Mouse (Mus musculus) layer of hippocampus, postnatal 10 days (tissue): ENCODE measurements around the gene Lamtor4. TPM values are rescaled to one million over a fixed set of nuclear protein-coding genes. Genes with fewer than 3 reads are reported as not detected.

Source experiments
- DNase-seq, 2 experiments: peaks; one replicate each; pipeline ENCODE4 v3.0.0; 2021; ENCODE audit warnings: low spot score in 2 of 2
- total RNA-seq, 2 experiments: library from RNA; stranded (reverse); gene quantifications; 2 replicates each; pipeline ENCODE4 v1.2.3; 2021

Lamtor4 gene
- total RNA-seq, 2 experiments from 2014 or later: 66.1 to 73.3 TPM

DNA sequence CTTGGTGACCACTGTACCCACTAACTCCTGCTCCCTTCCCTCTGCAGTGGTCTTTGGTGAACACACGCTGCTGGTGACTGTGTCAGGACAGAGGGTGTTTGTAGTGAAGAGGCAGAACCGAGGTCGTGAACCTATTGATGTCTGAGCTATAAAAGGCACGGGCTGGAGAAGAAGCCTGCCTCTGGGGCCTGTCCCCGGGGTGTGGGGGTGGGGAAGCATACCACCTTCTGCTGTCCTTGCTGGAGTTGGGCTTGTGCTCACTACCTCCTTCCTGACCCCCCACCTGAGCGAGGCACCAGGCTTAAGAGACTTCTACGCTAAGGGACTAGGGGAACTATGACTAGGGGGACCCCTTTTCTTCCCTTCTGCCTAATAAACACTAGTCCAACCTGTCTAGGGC is 3.7 kb downstream of the Lamtor4 start:
- peak in 1 of 2 experiments; percentile 10 for DNase-seq

DNA sequence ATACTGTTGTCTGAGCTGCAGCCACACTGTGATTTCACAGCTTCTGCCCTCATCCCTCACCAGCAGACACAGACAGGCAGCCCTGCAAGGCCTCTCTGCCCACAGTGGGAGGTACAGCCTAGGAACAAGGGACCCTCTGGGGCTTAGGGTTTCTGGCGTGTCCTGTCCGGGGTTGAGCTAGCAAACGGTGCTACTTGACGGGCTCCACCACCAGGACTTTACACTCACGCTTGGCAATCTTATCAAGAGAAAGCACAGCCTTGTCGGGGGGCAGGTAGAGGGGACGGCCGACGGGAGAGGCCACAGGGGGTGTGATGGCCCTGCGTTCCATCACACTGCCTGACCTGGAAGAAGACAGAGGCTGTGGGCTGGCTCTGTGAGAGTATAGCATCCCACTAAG is 4.8 kb downstream of the Lamtor4 start:
- DNase-seq: no peak

DNA sequence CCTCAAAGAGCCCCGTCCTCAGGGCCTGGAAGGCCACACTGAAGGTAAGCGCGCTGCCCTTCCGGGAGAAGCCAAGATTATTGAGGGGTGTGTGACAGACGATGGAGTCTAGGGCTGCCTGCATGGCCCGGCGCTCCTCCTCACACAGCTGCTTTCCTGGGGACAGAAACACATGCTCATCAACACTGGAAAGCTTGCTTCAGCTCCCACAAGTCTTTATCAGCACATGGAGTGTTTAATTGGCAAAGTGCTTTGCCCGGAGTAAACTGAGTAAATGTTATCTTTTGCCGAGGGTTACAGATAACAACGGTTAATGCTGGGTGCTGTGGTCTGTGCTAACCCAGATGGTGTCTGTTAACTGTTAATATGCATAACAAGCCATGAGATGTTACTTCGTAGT is 5.6 kb downstream of the Lamtor4 start:
- DNase-seq: peak in 1 of 2 experiments; percentile 9

DNA sequence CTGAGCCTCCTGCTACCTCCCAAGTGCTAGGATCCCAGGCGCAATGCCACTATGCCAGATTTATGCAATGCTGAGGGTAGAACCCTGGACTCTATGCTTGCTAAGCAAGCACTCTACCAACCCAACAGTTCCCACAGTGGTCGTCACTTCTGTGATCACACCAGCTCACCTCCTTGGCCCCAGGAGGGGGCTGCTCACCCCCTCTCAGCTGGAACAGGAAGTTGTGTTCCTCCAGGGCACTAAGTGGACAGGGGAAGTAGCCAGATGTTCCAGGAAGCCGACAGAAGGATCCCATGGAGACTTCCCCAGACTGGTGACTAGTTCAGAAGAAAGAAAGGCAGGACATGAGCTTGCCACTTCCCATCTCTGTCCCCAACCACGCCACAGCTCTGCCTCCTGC is 6.7 kb downstream of the Lamtor4 start:
- no peak for DNase-seq

DNA sequence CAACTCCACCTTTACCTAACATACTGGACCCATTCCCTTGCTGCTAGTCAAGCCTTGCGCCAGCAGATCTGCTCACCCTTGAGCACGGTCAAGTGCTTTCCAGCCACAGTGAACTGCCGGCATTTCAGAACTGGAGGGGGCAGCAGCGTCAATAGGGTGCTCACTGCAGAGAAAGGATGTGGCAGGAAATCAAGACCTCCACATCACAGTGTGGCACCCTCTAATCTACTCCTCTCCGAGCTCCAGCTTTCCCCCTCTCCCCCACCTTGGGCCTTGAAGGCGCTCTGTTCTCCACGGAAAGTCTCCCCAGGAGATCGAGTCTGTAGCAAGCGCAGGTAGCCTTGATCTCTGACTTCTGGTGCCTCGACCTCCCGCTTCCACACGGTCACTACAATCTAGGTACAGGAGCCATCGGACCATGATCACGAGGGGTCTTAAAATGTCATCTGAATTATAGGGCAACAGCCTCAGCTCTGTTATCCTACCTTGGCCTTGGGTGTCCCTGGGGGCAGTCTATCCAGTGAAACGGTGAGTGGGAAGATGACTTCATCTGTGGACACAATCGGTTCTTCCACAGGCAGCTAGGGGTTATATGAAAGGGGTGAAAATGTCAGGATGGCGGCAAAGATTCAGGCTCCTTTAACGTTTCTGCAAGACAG is 7.4 kb downstream of the Lamtor4 start:
- DNase-seq: no peak

DNA sequence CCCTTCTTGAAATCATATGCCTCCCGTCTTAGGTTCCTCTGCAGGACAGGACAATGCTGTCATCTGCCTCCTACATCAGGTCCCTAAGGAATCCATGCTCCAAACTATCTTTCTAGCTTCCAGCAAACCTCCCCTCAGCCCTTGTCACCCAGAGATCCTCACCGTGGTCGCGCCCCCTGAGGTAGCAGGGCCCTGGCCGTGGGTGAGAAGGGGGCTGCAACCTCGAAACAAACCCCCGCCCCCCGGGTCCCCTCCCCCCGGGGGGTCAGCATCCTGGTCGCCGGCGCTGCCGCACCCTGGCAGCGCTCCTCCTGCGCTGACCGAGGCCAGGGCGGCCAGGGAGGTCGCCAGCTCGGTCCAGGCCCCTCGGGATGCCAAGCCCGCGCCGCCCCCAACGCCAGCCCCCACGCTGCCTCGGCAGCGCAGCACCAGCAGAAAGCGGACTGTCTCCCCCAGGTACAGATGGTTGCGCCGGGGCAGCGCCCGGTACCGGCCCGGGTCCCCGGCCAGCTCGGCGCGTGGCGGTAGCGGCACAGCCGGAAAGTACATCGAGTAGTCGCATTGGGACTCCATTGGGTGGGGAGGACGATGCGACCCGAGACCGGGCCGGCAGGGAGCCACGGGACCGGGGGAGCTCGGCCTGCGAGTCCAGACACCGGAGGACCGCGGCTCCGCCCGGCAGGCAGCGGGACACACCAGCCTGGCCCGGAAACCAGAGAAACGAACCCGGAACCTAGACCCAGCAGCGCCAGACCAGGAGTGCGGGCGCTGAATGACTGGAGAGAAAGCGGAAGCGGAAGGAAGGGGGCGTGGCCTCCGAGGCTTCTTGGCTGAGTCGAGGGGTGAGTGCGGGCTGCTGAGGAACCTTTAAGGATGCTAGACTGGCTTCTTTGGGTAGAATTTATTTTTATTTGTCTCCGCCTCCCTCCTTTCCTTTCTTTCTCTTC is 8.3 kb downstream of the Lamtor4 start, which contains the start of gene BC037034:
Gene BC037034, minus strand, starts transcription at position 774 of the 947 bp plus-strand sequence.
- DNase-seq: peak; percentile 90 to 93

DNA sequence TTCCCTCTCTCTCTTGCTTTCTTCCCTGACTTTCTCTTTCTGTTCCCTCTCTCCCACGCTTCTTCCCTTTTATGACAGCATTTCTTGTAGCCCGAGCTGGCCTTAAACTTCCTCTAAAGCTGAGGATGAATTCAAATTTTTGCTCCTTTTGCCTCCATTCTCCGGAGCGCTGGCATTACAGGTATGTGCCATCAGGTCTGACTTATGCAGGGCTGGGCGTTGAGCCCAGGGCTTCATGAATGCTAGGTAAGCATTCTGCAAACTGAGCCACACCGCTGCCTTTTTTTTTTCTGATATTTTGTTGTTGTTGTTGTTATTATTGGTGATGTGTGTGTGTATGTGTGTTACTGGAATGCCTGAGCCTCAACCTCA is 8.9 kb downstream of the Lamtor4 start:
- DNase-seq: peak in 1 of 2 experiments; percentile 19

DNA sequence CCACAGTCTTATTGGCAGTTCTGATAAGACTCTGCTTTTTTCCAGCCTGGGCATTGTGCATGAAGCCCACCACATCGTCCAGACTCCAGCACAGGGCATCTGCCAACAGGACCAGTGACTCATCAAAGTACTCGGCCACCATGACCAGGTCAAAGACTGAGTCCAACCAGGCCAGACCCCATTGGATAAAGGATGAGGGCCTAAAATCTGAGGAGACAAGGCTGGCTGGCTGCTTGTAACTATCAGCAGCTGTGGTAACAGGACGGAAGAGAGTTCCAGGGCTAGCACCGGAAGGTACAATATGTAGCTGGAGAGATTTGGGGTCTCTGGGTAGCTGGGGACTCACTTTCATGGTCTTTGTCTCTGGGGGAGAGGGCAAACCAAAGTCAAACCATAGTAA is 10.4 kb downstream of the Lamtor4 start:
- no peak for DNase-seq

DNA sequence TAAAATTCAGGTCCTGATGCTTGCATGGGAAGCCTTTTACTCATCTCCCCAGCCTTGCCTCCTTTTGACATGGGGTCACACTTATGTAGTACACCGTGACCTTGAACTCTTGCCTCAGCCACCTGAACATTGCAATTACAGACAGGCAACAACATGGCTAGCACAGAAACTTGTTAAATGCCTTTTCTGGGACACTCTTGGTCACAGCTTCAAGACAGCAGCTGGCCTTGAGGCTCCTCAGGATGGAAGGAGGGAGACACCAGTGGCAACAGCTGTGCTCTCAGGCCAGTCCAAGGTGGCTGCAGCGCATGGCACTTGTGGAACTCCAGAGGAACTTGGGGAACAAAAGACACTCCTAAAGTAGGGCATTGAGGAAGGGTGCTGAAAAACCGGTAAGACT is 11.8 kb downstream of the Lamtor4 start:
- DNase-seq: no peak

DNA sequence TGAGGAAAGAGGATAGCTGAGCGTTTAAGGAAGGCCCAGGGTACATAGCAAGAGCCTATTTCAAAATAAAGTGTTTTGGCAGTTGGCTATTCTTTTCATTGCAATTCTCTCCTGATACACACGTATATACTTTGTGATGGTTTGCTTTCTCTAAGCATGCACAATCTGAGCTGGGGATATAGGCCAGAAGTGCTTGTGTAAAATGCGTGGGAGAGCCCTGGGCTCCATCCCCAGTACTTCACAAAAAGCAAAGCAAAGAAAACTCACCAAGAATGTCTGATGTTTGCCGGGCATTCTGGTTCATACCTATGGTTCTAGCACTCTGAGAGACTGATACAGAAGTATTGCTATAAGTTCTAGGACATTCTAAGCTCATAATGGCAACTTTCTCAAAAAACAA is 13.7 kb downstream of the Lamtor4 start:
- no peak for DNase-seq

DNA sequence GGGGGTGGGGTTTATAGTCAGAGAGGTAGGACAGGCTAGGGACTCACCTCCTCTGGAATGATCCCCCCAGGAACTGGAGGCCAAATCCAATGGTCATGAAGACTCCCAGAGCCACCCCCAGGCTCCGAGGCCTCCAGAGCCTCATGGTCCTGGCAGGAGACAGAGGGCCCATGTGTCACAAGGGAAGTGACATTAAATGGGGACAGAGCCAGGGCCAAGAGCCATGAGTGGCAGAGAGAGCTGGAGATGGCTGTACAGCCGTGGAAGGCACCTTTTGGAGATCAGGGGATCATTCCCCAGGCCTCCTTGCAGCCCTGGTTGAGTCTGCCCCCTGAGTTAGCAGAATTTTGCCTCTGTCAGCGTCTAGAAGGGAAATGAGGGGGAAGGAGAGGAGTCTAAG is 15.9 kb downstream of the Lamtor4 start:
- DNase-seq: no peak

DNA sequence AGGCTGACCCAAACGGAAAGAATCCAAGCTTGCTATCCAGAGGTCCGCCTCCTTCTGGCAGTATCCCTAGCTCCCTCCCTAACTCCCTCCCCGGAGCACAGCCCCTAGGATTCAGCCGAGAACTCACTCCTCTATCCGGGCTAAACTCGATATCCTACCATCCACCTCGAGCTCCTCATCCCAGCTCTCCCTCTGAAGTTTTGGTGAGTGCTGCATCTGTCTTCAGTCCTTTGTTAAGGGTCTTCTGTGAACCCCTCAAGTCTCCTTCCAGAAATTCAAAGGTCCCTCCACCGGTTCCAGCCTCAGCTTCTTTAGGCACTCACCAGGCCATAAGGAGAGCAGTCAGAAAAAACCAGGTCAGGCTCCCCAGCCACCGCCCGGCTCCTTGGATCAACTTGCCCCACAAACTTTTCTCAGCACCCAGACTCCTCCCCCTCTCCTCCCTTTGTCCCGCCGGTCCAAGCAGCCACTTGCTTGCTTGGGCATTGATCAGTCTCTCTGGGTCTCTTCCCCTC is 17.2 kb downstream of the Lamtor4 start, which contains the start of gene Gal3st4:
Gene Gal3st4, minus strand, starts transcription at position 432 of the 515 bp plus-strand sequence.
- no peak for DNase-seq

DNA sequence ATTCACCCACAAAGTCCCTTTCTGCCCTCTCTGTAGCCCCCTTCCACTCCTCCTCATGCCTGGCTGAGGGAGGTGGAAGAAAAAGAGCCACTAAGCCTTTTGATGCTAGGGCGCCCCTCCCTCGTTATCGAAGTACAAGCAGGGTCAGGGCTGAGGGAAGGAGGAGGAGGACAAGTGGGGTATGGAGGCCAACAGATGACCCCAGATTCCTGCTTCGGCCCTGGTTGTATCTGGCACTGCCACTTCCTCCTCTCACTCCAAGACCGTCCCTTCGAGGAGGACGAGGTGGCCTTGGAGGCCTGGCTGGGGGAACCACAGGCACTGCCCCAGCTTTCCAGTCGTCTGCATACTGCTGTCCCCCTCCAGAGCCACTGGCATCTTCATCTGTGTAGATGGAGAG is 18.9 kb downstream of the Lamtor4 start:
- no peak for DNase-seq

DNA sequence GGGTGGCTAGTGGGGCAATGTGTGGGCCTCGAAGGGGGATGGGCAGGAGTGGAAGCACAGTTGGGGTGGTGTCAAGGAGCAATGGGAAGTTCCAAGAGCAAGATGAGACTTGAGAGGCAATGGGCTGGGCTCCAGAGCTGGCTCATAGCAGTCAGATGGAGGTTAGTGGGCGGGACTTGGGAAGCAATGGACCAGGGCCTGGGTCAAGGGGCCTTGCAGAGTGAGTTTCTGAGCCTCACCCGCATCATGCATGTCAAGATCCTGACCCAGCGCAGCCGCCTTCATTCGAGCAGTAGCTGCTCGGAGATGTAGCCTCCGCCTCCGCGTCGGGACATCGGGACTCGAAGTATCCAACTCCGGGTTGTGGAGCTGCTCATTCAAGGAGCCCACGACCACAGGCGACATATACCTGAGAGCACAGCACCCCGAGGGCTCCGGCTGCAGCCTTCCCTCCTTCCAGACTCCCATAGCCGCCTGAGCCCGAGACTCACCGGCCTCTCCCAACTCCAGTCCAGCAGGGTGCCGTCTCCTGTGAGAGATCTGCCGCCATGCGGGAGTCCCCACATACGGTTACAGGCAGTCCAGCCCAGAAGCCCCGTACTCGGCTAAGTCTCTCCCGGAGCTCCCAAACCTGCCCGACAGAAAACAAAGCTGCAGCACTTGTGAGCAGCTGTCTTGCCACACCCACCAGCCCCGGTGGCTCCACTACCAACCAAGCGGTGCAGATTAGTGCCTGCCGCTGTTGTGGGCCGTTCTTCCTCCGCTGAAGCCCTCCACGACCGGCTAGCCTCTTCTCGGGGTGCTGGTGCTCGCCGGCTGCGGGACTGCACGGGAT is 20.2 kb downstream of the Lamtor4 start:
- DNase-seq: no peak

DNA sequence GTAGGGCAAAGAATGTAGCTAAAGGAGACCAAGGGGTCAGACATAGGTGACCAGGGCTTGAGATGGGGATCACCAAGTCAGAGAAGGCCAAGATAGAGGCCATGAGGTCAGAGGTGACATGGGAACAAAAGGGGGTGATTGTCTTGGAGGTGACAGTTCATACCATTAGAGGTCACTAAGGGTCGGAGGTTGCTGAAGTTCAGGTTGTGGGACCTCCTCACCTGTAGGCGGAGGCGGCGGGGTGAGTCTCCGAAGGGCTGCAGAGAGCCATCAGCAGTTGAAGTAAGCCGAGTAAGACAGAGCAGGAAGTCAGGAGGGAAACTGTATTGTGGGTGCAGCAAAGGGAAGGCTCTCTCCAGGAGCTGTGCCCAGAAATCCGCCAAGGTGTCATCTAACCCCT is 22.7 kb downstream of the Lamtor4 start:
- no peak for DNase-seq

DNA sequence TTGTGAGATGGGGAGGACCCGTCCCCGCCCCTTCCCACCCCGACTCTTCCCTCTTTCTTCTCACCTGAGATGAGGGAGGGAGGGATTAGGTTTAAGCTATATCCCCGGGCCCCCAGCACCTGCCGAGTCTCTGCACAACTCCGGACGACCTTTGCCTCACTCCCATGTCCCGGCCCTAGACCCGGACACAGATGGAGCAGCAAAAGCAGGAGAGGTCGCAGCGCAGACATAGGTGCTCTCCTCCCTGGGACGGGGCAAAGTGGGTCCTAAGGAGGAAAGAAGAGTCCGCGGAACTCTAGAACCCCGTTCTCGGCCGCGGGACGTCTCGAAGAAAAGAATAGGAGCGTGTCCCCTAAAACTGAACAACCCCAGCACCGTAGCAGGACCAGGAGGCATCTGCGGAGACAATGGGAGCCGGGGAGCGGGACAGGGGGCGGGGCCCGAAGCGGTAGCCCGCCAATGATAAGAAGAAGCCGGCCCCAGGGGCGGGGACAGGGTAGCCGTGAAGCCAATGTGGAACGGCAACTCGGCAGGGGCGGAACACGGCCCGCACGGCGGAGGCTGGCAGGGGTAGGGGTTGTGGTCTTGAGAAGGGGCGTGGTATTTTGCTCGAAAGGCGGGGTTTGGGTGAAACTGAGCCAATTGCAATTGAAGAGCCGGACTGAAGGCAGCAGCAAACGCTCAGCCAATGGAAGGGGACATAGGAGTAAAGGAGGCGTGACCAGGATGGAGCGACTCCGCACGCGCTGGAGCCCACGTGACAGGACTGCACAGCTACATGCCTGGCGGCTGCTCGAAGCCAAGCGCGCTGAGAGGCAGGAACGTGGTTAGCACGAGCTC is 24.5 kb downstream of the Lamtor4 start, which contains the start of the genes Gm43720, Gpc2 and Stag3:
Gene Gm43720, minus strand, starts transcription at position 374 of the 840 bp plus-strand sequence.
Gene Gpc2, minus strand, starts transcription at position 421 of the 840 bp plus-strand sequence.
Gene Stag3, plus strand, starts transcription at position 656 of the 840 bp plus-strand sequence.
- peak; percentile 87 to 91 for DNase-seq

DNA sequence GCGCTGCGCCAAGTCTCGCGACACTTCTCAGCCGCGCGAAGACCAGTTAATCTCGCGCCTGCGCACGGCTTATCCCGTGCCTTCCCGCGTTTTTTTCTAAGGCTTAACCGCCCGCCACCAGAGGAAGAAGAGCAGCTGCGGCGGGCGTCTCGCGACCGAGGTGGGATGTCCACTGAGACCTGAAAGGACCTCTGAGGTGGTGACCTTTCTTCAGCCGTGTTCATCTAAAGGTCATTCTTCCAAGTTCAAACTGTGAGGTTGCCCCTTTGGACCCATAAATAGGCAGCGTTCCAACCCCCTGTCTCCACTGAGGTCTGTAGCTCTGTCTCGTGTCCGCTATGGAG is 25.1 kb downstream of the Lamtor4 start:
- DNase-seq: no peak

DNA sequence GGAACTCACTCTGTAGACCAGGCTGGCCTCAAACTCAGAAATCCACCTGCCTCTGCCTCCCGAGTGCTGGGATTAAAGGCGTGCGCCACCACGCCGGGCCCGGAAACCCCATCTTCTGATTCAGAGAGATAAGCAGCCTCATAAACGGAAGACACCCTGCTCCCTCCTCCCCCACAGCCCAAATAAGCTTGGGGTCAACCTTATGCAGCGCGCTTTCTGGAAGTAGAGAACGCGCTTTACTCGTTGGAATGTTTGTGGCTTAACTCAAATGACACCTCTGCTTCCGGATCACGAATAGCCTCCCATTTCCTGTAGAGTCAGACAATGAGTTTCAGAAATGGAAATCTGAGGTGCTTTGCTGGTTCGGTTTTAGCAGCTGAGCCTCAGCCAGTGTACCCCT is 25.5 kb downstream of the Lamtor4 start:
- DNase-seq: peak in 1 of 2 experiments; percentile 11

DNA sequence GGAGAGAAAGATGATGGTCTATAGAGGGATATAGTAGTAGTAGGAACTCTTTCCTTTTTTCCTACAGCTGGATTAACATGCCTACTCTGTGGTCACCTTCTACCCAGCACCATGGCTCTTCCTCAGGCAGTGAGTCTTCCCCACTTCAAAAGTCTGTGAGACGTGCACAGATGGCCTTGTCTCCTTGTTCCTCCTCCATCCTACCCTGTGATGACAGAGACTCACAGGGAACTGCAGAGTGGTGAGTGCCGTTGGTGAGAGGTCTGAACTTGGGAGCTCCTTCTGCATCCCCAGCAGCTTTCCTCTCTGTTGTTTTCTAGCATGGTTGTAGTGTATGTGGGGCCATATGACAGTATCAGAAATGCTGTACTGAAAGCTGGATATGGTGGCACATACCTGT is 26.5 kb downstream of the Lamtor4 start:
- DNase-seq: no peak

DNA sequence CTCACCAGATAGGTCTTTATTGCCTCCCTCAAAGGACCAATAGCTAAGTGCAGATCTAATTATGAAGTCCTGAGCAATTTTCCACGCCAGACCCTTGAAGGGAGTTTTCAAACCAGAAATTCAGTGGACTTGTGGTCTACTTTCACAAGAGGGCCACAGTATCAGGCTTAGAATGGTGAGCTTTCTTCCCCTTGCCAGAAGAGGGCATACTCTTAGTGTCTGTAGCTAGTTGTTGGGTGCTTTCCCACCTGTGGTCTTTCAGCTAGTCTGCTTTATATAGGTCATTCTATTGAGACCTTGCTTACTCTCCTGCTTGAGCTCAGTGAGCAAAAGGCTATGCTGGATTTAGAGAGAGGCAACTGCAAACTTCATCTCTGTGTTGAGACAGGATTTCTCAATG is 28.3 kb downstream of the Lamtor4 start:
- DNase-seq: no peak
